Mouse (Mus musculus) hindbrain, embryonic 13.5 days (tissue): ENCODE data around the gene Gm28305. TPM values are rescaled to one million over a fixed set of nuclear protein-coding genes. Genes with fewer than 3 reads are reported as not detected.

Experiments used
- ATAC-seq: fragments of 200-750 bp; cut with Nextera tagmentation; 2 replicates; pipeline ENCODE4 v1.8.0; 2017; ENCODE audit warnings: moderate TSS enrichment; ENCODE audit not compliant: low FRiP score
- H3K27ac ChIP-seq: fragments of 300-500 bp; sonication (generic); 2 replicates; pipeline ENCODE4 v1.5.1; 2015; ENCODE audit warnings: inconsistent platforms, mild to moderate bottlenecking, moderate library complexity
- H3K27me3 ChIP-seq: fragments of 300-500 bp; sonication (generic); 2 replicates; pipeline ENCODE4 v1.6.1; 2015; ENCODE audit warnings: mild to moderate bottlenecking, inconsistent platforms
- H3K36me3 ChIP-seq: fragments of 300-500 bp; sonication (generic); 2 replicates; pipeline ENCODE4 v1.6.1; 2015; ENCODE audit warnings: mild to moderate bottlenecking, inconsistent platforms
- H3K4me1 ChIP-seq: fragments of 300-500 bp; sonication (generic); replicated peaks from 2 replicates; pipeline ENCODE4 v1.6.1; 2015; ENCODE audit warnings: inconsistent platforms
- H3K4me2 ChIP-seq: fragments of 300-500 bp; sonication (generic); 2 replicates; pipeline ENCODE4 v1.6.1; 2015; ENCODE audit warnings: inconsistent platforms, mild to moderate bottlenecking, moderate library complexity
- H3K4me3 ChIP-seq: fragments of 300-500 bp; sonication (generic); 2 replicates; pipeline ENCODE4 v1.5.1; 2015; ENCODE audit warnings: mild to moderate bottlenecking, inconsistent platforms
- H3K9ac ChIP-seq: fragments of 300-500 bp; sonication (generic); 2 replicates; pipeline ENCODE4 v1.6.1; 2015; ENCODE audit warnings: mild to moderate bottlenecking, inconsistent platforms
- H3K9me3 ChIP-seq: fragments of 300-500 bp; sonication (generic); 2 replicates; pipeline ENCODE4 v1.6.1; 2016; ENCODE audit warnings: inconsistent platforms
- WGBS: fragments of 180-500 bp; shearing (Covaris S2); methylation state at CpG from one replicate; pipeline ENCODE4 v1.1.7; 2015; 5-methylcytosine and 5-hydroxymethylcytosine counted together
- polyA plus RNA-seq: library from polyadenylated mRNA; unstranded; fragments of >200 nt; fragmentation: Nextera tagmentation; extraction: Ambion mirVana; gene quantifications from 2 replicates; pipeline ENCODE4 v1.2.1, GENCODE M21; 2015

The Gm28305 gene
- polyA plus RNA-seq, 1 experiment from 2014 or later = not detected

DNA sequence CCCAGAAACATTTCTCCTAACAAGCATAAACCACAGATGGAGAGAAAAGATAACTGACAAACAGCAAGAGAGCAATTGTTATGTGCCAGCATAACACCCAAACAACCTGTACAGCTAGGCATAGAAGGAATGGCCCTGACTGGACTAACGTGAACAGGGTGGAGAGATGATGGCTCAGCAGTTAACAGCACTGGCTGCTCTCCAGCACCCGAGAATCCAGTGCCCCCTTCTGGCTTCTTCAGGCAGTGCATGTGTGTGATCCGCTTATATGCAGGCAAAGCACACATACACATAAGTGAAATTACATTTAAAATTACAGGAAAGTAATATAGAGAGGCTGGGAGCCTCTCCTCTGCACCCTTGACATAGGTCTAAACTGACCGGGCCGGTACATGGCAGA is 38.9 kb downstream of the Gm28305 start:
- no peak overlapping the region for H3K9ac ChIP-seq
- H3K36me3 ChIP-seq = peaks cover 16% of the 10 kb centered on the region; the same call in 1 of the 2 replicates
- WGBS = 55% methylated on average over 5 of the region's 5 CpGs
- H3K4me3 ChIP-seq = no peak overlapping the region
- H3K9me3 ChIP-seq = no peaks in the 10 kb centered on the region
- no peaks in the 10 kb centered on the region for H3K27me3 ChIP-seq
- H3K4me2 ChIP-seq = no peak overlapping the region
- ATAC-seq = no peak
- no peak overlapping the region for H3K27ac ChIP-seq
- no peaks in the 10 kb centered on the region for H3K4me1 ChIP-seq

GRCm38 (mm10) chr9:104080038-104080437 is 39.6 kb downstream of the Gm28305 start:
- Histone ChIP-seq H3K4me1 (no peaks in the 10 kb centered on the region), H3K27ac (no peak overlapping the region), H3K4me3 (no peak overlapping the region), H3K4me2 (no peak overlapping the region), H3K27me3 (no peaks in the 10 kb centered on the region), H3K36me3 (peaks cover 20% of the 10 kb centered on the region), H3K9me3 (no peaks in the 10 kb centered on the region), H3K9ac (no peak overlapping the region)
- WGBS = 89% methylated on average over 3 of the region's 3 CpGs
- ATAC-seq = no peak

DNA sequence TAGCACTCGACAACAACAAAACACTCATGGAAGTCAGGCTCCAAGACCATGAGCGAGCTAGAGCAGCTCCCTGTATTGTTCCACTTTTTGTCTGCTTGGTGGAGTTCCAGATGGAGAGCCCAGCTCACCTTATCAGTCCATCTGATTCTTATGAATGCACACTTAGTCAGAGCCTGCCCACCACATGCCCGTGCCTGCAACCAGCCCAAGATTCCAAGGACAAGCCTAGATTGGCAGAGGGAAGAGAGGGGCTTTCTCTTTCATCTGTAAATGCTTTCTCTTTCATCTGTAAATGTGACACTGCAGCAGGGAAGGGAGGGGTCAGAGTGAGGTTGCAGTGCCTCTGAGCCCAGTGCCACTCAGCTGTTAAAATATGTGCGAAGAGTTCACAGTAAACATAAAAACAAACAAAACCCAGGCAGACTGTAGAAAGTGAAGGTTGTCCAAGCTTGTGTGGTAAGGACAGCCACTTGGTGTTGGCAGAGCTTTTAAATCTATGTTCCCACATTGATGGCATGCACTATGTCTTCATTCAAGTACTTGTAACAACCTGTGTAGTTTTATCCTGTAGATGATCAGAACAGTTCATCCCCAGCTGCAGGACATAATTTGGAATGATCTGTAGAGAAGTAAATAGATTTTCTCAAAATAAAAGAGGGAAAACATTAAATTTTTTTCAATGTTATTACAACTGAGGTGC is 45.4 kb downstream of the Gm28305 start:
- WGBS = 62% methylated on average over 4 of the region's 4 CpGs
- H3K4me1 ChIP-seq = no peaks in the 10 kb centered on the region
- ATAC-seq = no peak
- H3K4me3 ChIP-seq = no peak overlapping the region
- H3K4me2 ChIP-seq = no peak overlapping the region
- H3K27ac ChIP-seq = no peak overlapping the region
- H3K27me3 ChIP-seq = no peaks in the 10 kb centered on the region
- H3K9ac ChIP-seq = no peak overlapping the region
- peaks cover 20% of the 10 kb centered on the region for H3K36me3 ChIP-seq
- H3K9me3 ChIP-seq = no peaks in the 10 kb centered on the region

DNA sequence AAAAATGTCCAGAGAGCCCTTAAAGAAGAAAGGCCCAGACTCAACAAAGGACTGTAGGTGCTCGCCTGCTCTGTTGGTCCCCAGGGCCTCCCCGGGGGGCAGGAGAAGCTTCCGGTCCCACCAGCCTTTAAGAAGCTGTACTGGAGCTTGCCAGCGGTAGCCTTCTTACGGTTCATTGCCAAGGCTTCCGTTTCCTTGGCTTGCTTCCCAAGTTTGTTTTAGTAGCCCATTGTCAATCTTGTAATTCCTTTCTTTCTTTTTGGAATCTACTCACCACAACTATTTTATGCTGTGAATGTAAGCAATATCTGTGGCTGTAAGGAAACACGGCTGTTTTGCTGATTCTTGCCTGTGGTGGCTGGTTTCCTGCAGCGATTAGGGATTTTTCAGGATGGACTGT is 48.1 kb downstream of the Gm28305 start:
- Histone ChIP-seq H3K4me2 (no peak overlapping the region), H3K9me3 (no peaks in the 10 kb centered on the region), H3K4me1 (no peaks in the 10 kb centered on the region), H3K9ac (no peak overlapping the region), H3K4me3 (no peak overlapping the region), H3K27ac (peak overlapping the region; percentile 58; the same call in 1 of the 2 replicates), H3K27me3 (no peaks in the 10 kb centered on the region), H3K36me3 (peaks cover 9% of the 10 kb centered on the region)
- 68% methylated on average over 8 of the region's 8 CpGs for WGBS
- ATAC-seq = no peak

- no peaks in the 10 kb centered on the region for H3K27me3 ChIP-seq
- no peak for ATAC-seq
- no peaks in the 10 kb centered on the region for H3K4me1 ChIP-seq
- no peaks in the 10 kb centered on the region for H3K9me3 ChIP-seq
- H3K27ac ChIP-seq = no peak overlapping the region
- H3K4me2 ChIP-seq = no peak overlapping the region
- H3K36me3 ChIP-seq = 0 out of 2 replicates have a peak, but pooled peaks cover 4% of the 10 kb centered on the region
- H3K9ac ChIP-seq = no peak overlapping the region
- 95% methylated on average over 5 of the region's 5 CpGs for WGBS
- H3K4me3 ChIP-seq = no peak overlapping the region
Observed at GRCm38 (mm10) chr9:104092945-104093344, 52.5 kb downstream of the Gm28305 start.

GRCm38 (mm10) chr9:104098256-104098655 is 57.8 kb downstream of the Gm28305 start:
- Histone ChIP-seq H3K4me2 (no peak overlapping the region), H3K36me3 (0 out of 2 replicates have a peak, but pooled peaks cover 8% of the 10 kb centered on the region), H3K4me1 (no peaks in the 10 kb centered on the region), H3K9me3 (no peaks in the 10 kb centered on the region), H3K27ac (no peak overlapping the region), H3K4me3 (no peak overlapping the region), H3K27me3 (no peaks in the 10 kb centered on the region), H3K9ac (no peak overlapping the region)
- no peak for ATAC-seq
- WGBS = 89% methylated on average over 5 of the region's 5 CpGs

DNA sequence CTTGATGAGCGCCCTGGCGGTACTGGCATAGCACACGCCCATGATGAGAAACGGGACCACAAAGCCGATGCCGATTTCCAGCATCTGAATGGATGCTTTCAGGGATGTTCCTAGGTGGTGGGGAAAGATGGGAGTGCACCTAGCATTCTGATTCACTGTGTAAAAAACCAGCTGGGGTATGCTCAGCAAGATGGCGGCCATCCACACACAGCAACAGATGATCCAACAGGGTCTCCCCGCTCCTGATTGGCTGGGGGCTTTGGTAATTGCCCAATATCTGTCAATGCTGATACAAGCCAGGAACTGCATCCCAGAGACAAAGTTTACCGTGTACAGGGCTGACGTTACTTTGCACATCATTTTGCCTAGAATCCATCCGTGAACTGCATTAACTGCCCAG is 58.6 kb downstream of the Gm28305 start:
- H3K4me3 ChIP-seq = no peak overlapping the region
- no peaks in the 10 kb centered on the region for H3K27me3 ChIP-seq
- 91% methylated on average over 11 of the region's 11 CpGs for WGBS
- ATAC-seq = no peak
- no peaks in the 10 kb centered on the region for H3K9me3 ChIP-seq
- no peak overlapping the region for H3K4me2 ChIP-seq
- no peak overlapping the region for H3K27ac ChIP-seq
- 0 out of 2 replicates have a peak, but pooled peaks cover 8% of the 10 kb centered on the region for H3K36me3 ChIP-seq
- no peaks in the 10 kb centered on the region for H3K4me1 ChIP-seq
- H3K9ac ChIP-seq = no peak overlapping the region

DNA sequence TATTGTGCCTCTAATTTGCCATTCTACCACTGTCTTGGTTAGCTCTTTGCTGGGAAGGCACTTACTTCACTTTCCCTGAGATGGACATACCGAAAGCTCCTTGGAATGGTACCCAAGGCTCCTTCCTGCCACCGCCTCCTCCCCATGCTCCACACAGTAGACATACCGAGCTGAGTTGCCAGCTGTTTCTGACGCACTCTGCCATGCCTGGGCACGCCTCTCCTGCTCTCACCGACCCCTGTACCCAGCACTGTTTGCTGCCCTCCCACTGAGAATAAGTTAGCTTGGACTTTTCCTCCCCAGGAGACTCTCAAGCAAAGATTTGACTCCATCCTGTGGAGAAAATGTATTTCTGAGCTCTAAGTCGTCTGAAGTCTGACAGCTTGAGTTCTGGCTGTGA is 60.4 kb downstream of the Gm28305 start:
- no peak overlapping the region for H3K4me3 ChIP-seq
- 48% methylated on average over 7 of the region's 7 CpGs for WGBS
- no peaks in the 10 kb centered on the region for H3K27me3 ChIP-seq
- H3K4me2 ChIP-seq = no peak overlapping the region
- H3K4me1 ChIP-seq = no peaks in the 10 kb centered on the region
- no peak overlapping the region for H3K9ac ChIP-seq
- no peaks in the 10 kb centered on the region for H3K9me3 ChIP-seq
- H3K36me3 ChIP-seq = 0 out of 2 replicates have a peak, but pooled peaks cover 4% of the 10 kb centered on the region
- H3K27ac ChIP-seq = no peak overlapping the region
- no peak for ATAC-seq

DNA sequence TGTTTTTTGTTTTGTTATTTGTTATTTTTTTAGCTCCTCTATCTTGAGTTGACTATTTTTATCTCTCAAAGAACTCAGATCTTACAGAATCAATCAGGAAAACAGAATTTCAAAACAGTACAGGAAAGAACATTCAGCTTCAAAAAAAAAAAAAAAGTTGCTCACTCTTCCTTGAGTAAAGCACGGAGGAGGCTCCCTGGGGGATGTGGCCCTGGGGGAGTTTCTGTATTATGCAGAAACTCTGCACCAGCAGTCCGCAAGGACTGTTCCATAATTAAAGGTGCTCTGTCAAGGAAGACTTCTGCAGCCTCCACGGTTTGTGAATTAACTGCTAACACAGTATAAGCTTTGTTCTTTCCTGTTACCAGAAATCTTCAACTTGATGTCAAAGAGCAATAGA is 61.0 kb downstream of the Gm28305 start:
- 30% methylated on average over 3 of the region's 3 CpGs for WGBS

DNA sequence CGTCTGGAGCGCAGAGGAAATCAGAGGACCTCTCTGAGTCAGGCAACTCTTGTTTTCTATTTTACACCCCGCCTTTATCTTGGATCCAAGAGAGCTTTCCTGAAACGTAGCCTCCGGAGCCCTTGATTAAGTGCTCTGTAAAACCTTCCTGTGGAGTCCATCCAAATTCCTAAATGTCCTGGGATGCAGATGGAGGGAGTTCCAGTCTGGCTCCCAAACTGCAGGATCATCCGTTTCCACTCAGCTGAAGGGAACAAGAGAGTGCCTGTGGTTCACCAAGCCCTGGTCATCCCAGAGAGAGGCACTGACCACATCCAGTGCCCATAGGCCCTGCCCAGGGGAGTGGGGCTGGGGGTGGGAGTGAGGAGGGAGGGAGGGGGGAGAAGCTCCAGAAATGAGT is 61.8 kb downstream of the Gm28305 start:
- H3K4me3 ChIP-seq = no peak overlapping the region
- no peak overlapping the region for H3K4me2 ChIP-seq
- no peak for ATAC-seq
- H3K27me3 ChIP-seq = no peaks in the 10 kb centered on the region
- no peak overlapping the region for H3K27ac ChIP-seq
- H3K4me1 ChIP-seq = no peaks in the 10 kb centered on the region
- H3K9me3 ChIP-seq = no peaks in the 10 kb centered on the region
- H3K9ac ChIP-seq = no peak overlapping the region
- 0 out of 2 replicates have a peak, but pooled peaks cover 4% of the 10 kb centered on the region for H3K36me3 ChIP-seq
- 42% methylated on average over 6 of the region's 6 CpGs for WGBS

More for the DNA sequence above, 61.0 kb downstream of the Gm28305 start:
- Histone ChIP-seq H3K9me3 (no peaks in the 10 kb centered on the region), H3K27me3 (no peaks in the 10 kb centered on the region), H3K36me3 (0 out of 2 replicates have a peak, but pooled peaks cover 4% of the 10 kb centered on the region), H3K27ac (no peak overlapping the region), H3K9ac (no peak overlapping the region), H3K4me1 (no peaks in the 10 kb centered on the region), H3K4me2 (no peak overlapping the region), H3K4me3 (no peak overlapping the region)
- no peak for ATAC-seq

DNA sequence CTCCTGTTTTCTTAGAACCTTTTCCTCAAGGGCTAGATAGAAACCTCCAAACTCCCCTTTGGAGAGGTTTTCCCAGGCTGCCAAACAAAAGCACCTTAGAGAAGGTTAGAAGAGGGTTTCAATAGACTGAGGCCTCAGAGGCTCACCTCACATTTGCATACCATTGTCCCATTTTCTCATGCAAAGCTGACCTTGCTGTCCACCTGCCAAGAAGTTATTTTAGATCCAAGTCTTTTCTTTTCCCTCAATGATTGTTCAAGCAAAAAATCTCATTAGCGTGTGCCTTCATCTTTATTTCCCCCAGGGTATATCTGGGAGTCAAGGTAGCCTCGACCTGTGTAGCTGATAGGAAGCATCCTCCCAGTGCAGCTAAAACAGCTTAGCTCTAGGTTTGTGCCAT is 62.4 kb downstream of the Gm28305 start:
- no peak overlapping the region for H3K27ac ChIP-seq
- WGBS = 27% methylated on average over 2 of the region's 2 CpGs
- H3K9me3 ChIP-seq = no peaks in the 10 kb centered on the region
- no peak overlapping the region for H3K9ac ChIP-seq
- no peak overlapping the region for H3K4me3 ChIP-seq
- no peaks in the 10 kb centered on the region for H3K4me1 ChIP-seq
- no peak overlapping the region for H3K4me2 ChIP-seq
- 0 out of 2 replicates have a peak, but pooled peaks cover 4% of the 10 kb centered on the region for H3K36me3 ChIP-seq
- ATAC-seq = no peak
- no peaks in the 10 kb centered on the region for H3K27me3 ChIP-seq

GRCm38 (mm10) chr9:104104986-104105385 is 64.5 kb downstream of the Gm28305 start:
- 85% methylated on average over 2 of the region's 2 CpGs for WGBS
- no peak overlapping the region for H3K27ac ChIP-seq
- no peak overlapping the region for H3K9ac ChIP-seq
- H3K4me1 ChIP-seq = no peaks in the 10 kb centered on the region
- no peak overlapping the region for H3K4me3 ChIP-seq
- H3K36me3 ChIP-seq = no peaks in the 10 kb centered on the region
- no peaks in the 10 kb centered on the region for H3K9me3 ChIP-seq
- H3K27me3 ChIP-seq = no peaks in the 10 kb centered on the region
- no peak for ATAC-seq
- no peak overlapping the region for H3K4me2 ChIP-seq

GRCm38 (mm10) chr9:104106930-104107329 is 66.5 kb downstream of the Gm28305 start:
- Histone ChIP-seq H3K27ac (no peak overlapping the region), H3K4me2 (no peak overlapping the region), H3K4me3 (no peak overlapping the region), H3K27me3 (no peaks in the 10 kb centered on the region), H3K9me3 (no peaks in the 10 kb centered on the region), H3K4me1 (no peaks in the 10 kb centered on the region), H3K36me3 (0 out of 2 replicates have a peak, but pooled peaks cover 3% of the 10 kb centered on the region), H3K9ac (no peak overlapping the region)
- ATAC-seq = no peak
- WGBS = 90% methylated on average over 9 of the region's 9 CpGs
